Mouse (Mus musculus): ENCODE results near the gene Rpl28.

GRCm38 (mm10) chr7:4821690-4822089, 29.0 kb downstream of the Rpl28 start:
- no peak for TF ChIP-seq POLR2A (IDR thresholded peaks at IDR 0.05; ENCODE audit: insufficient read length, low read depth)
- TF ChIP-seq MYOG (IDR thresholded peaks at IDR 0.05; ENCODE audit: control insufficient read depth in 1 of 3, insufficient read depth in 1 of 3, insufficient read length in 2 of 3, low read depth in 2 of 3) = no peak
- TF ChIP-seq POLR2AphosphoS2 (IDR thresholded peaks at IDR 0.05; ENCODE audit: insufficient read length, low read depth) = no peak
- no peak for TF ChIP-seq MYOD1 (IDR thresholded peaks at IDR 0.05; ENCODE audit: control insufficient read depth in 1 of 3, insufficient read length in 2 of 3, low read depth in 2 of 3)
- TF ChIP-seq MAX (IDR thresholded peaks at IDR 0.05; ENCODE audit: low read depth) = no peak
- no peak for TF ChIP-seq E2F4 (IDR thresholded peaks at IDR 0.05; ENCODE audit: insufficient read depth)
- TF ChIP-seq USF1 (IDR thresholded peaks at IDR 0.05; ENCODE audit: low read depth) = no peak
- TF ChIP-seq SRF (IDR thresholded peaks at IDR 0.05; ENCODE audit: control insufficient read depth, insufficient read length, low read depth) = no peak
- TF ChIP-seq CEBPB (IDR thresholded peaks at IDR 0.05; ENCODE audit: insufficient read depth, poor library complexity, severe bottlenecking) = no peak
- no peak for TF ChIP-seq TCF12 (IDR thresholded peaks at IDR 0.05; ENCODE audit: insufficient read depth, poor library complexity, severe bottlenecking)
